Mouse (Mus musculus): ENCODE measurements at regions not wholly inside any gene's neighbourhood (a gene's known extent, or its start where the extent isn't known, plus 50 kb on each side); places are given as distances from the start of the nearest gene placed in this dataset.

GRCm38 (mm10) chr1:76402854-76403253 is 856.8 kb downstream of the Slc4a3 start:
- TF ChIP-seq MYOD1 (IDR thresholded peaks at IDR 0.05; ENCODE audit: control insufficient read depth, insufficient read length, low read depth) (no peak), FOSL1 (IDR thresholded peaks at IDR 0.05; ENCODE audit: insufficient read depth, low read length, poor library complexity, severe bottlenecking) (no peak), CEBPB (IDR thresholded peaks at IDR 0.05; ENCODE audit: low read depth) (no peak), CTCF (IDR thresholded peaks at IDR 0.05; ENCODE audit: control insufficient read depth, insufficient read depth, insufficient read length) (no peak)
- Histone ChIP-seq H3K36me3 (ENCODE audit: control insufficient read depth, insufficient read depth) (no peaks in the 10 kb centered on the region), H3K79me2 (ENCODE audit: control insufficient read depth, insufficient read depth) (no peaks in the 10 kb centered on the region), H3K79me3 (ENCODE audit: low read depth) (no peaks in the 10 kb centered on the region), H3K4me3 (ENCODE audit: insufficient read depth, poor library complexity, severe bottlenecking) (no peak overlapping the region), H3K27me3 (ENCODE audit: control insufficient read depth, insufficient read depth, insufficient read length) (no peaks in the 10 kb centered on the region), H3ac (ENCODE audit: control insufficient read depth, insufficient read length, low read depth) (no peak overlapping the region)

GRCm38 (mm10) chr1:76404003-76404402 is 857.9 kb downstream of the Slc4a3 start:
- Histone ChIP-seq H3K79me2 (ENCODE audit: control insufficient read depth, insufficient read depth) (no peaks in the 10 kb centered on the region), H3K36me3 (ENCODE audit: control insufficient read depth, insufficient read depth) (no peaks in the 10 kb centered on the region), H3K4me3 (ENCODE audit: insufficient read depth, poor library complexity, severe bottlenecking) (no peak overlapping the region), H3K27me3 (ENCODE audit: control insufficient read depth, insufficient read depth, insufficient read length) (no peaks in the 10 kb centered on the region), H3ac (ENCODE audit: control insufficient read depth, insufficient read length, low read depth) (no peak overlapping the region), H3K79me3 (ENCODE audit: low read depth) (no peaks in the 10 kb centered on the region)
- TF ChIP-seq MYOD1 (IDR thresholded peaks at IDR 0.05; ENCODE audit: control insufficient read depth, insufficient read length, low read depth) (no peak), FOSL1 (IDR thresholded peaks at IDR 0.05; ENCODE audit: insufficient read depth, low read length, poor library complexity, severe bottlenecking) (no peak), MYOG (IDR thresholded peaks at IDR 0.05; ENCODE audit: control insufficient read depth, extremely low read depth, insufficient read length) (no peak), USF1 (IDR thresholded peaks at IDR 0.05; ENCODE audit: low read depth) (no peak), MAX (IDR thresholded peaks at IDR 0.05) (no peak), CEBPB (IDR thresholded peaks at IDR 0.05; ENCODE audit: low read depth) (no peak), CTCF (IDR thresholded peaks at IDR 0.05; ENCODE audit: control insufficient read depth, insufficient read depth, insufficient read length) (no peak)

GRCm38 (mm10) chr1:76410813-76411212 is 864.7 kb downstream of the Slc4a3 start:
- H3K27me3 ChIP-seq (ENCODE audit: control insufficient read depth, insufficient read depth, insufficient read length): no peaks in the 10 kb centered on the region
- no peaks in the 10 kb centered on the region for H3K79me2 ChIP-seq (ENCODE audit: control insufficient read depth, insufficient read depth)
- H3ac ChIP-seq (ENCODE audit: control insufficient read depth, insufficient read length, low read depth): no peak overlapping the region
- TF ChIP-seq MYOD1 (IDR thresholded peaks at IDR 0.05; ENCODE audit: control insufficient read depth, insufficient read length, low read depth) (no peak), MAX (IDR thresholded peaks at IDR 0.05) (no peak), FOSL1 (IDR thresholded peaks at IDR 0.05; ENCODE audit: insufficient read depth, low read length, poor library complexity, severe bottlenecking) (no peak), MYOG (IDR thresholded peaks at IDR 0.05; ENCODE audit: control insufficient read depth, extremely low read depth, insufficient read length) (no peak), CEBPB (IDR thresholded peaks at IDR 0.05; ENCODE audit: low read depth) (no peak), USF1 (IDR thresholded peaks at IDR 0.05; ENCODE audit: low read depth) (no peak), CTCF (IDR thresholded peaks at IDR 0.05; ENCODE audit: control insufficient read depth, insufficient read depth, insufficient read length) (no peak)
- H3K4me3 ChIP-seq (ENCODE audit: insufficient read depth, poor library complexity, severe bottlenecking): no peak overlapping the region
- H3K79me3 ChIP-seq (ENCODE audit: low read depth): no peaks in the 10 kb centered on the region
- no peaks in the 10 kb centered on the region for H3K36me3 ChIP-seq (ENCODE audit: control insufficient read depth, insufficient read depth)

- TF ChIP-seq CTCF (IDR thresholded peaks at IDR 0.05; ENCODE audit: control insufficient read depth, insufficient read depth, insufficient read length): no peak
- no peak for TF ChIP-seq MYOD1 (IDR thresholded peaks at IDR 0.05; ENCODE audit: control insufficient read depth, insufficient read length, low read depth)
- no peak for TF ChIP-seq MAX (IDR thresholded peaks at IDR 0.05)
- TF ChIP-seq USF1 (IDR thresholded peaks at IDR 0.05; ENCODE audit: low read depth): no peak
- no peak for TF ChIP-seq CEBPB (IDR thresholded peaks at IDR 0.05; ENCODE audit: low read depth)
- no peak for TF ChIP-seq MYOG (IDR thresholded peaks at IDR 0.05; ENCODE audit: control insufficient read depth, extremely low read depth, insufficient read length)
- TF ChIP-seq FOSL1 (IDR thresholded peaks at IDR 0.05; ENCODE audit: insufficient read depth, low read length, poor library complexity, severe bottlenecking): no peak
- Histone ChIP-seq H3K4me3 (ENCODE audit: insufficient read depth, poor library complexity, severe bottlenecking) (no peak overlapping the region), H3K79me3 (ENCODE audit: low read depth) (no peaks in the 10 kb centered on the region), H3K27me3 (ENCODE audit: control insufficient read depth, insufficient read depth, insufficient read length) (no peaks in the 10 kb centered on the region), H3K36me3 (ENCODE audit: control insufficient read depth, insufficient read depth) (no peaks in the 10 kb centered on the region), H3K79me2 (ENCODE audit: control insufficient read depth, insufficient read depth) (no peaks in the 10 kb centered on the region), H3ac (ENCODE audit: control insufficient read depth, insufficient read length, low read depth) (no peak overlapping the region)
Measured at GRCm38 (mm10) chr1:76420525-76420924, 874.5 kb downstream of the Slc4a3 start.

GRCm38 (mm10) chr1:76427439-76427838 is 881.4 kb downstream of the Slc4a3 start:
- H3K4me3 ChIP-seq (ENCODE audit: insufficient read depth, poor library complexity, severe bottlenecking): no peak overlapping the region
- no peaks in the 10 kb centered on the region for H3K27me3 ChIP-seq (ENCODE audit: control insufficient read depth, insufficient read depth, insufficient read length)
- no peaks in the 10 kb centered on the region for H3K79me2 ChIP-seq (ENCODE audit: control insufficient read depth, insufficient read depth)
- no peak overlapping the region for H3ac ChIP-seq (ENCODE audit: control insufficient read depth, insufficient read length, low read depth)
- H3K79me3 ChIP-seq (ENCODE audit: low read depth): no peaks in the 10 kb centered on the region
- H3K36me3 ChIP-seq (ENCODE audit: control insufficient read depth, insufficient read depth): no peaks in the 10 kb centered on the region
- TF ChIP-seq USF1 (IDR thresholded peaks at IDR 0.05; ENCODE audit: low read depth): no peak
- no peak for TF ChIP-seq MAX (IDR thresholded peaks at IDR 0.05)
- TF ChIP-seq MYOD1 (IDR thresholded peaks at IDR 0.05; ENCODE audit: control insufficient read depth, insufficient read length, low read depth): no peak
- no peak for TF ChIP-seq CEBPB (IDR thresholded peaks at IDR 0.05; ENCODE audit: low read depth)
- TF ChIP-seq FOSL1 (IDR thresholded peaks at IDR 0.05; ENCODE audit: insufficient read depth, low read length, poor library complexity, severe bottlenecking): no peak
- TF ChIP-seq MYOG (IDR thresholded peaks at IDR 0.05; ENCODE audit: control insufficient read depth, extremely low read depth, insufficient read length): no peak
- TF ChIP-seq CTCF (IDR thresholded peaks at IDR 0.05; ENCODE audit: control insufficient read depth, insufficient read depth, insufficient read length): no peak

GRCm38 (mm10) chr1:76430041-76430610 is 884.1 kb downstream of the Slc4a3 start:
- no peaks in the 10 kb centered on the region for H3K27me3 ChIP-seq (ENCODE audit: control insufficient read depth, insufficient read depth, insufficient read length)
- H3K79me3 ChIP-seq (ENCODE audit: low read depth): no peaks in the 10 kb centered on the region
- no peak overlapping the region for H3K4me3 ChIP-seq (ENCODE audit: insufficient read depth, poor library complexity, severe bottlenecking)
- H3K79me2 ChIP-seq (ENCODE audit: control insufficient read depth, insufficient read depth): no peaks in the 10 kb centered on the region
- no peak for TF ChIP-seq FOSL1 (IDR thresholded peaks at IDR 0.05; ENCODE audit: insufficient read depth, low read length, poor library complexity, severe bottlenecking)
- no peak for TF ChIP-seq MYOD1 (IDR thresholded peaks at IDR 0.05; ENCODE audit: control insufficient read depth, insufficient read length, low read depth)
- TF ChIP-seq MYOG (IDR thresholded peaks at IDR 0.05; ENCODE audit: control insufficient read depth, extremely low read depth, insufficient read length): no peak
- TF ChIP-seq CTCF (IDR thresholded peaks at IDR 0.05; ENCODE audit: control insufficient read depth, insufficient read depth, insufficient read length): no peak
- TF ChIP-seq MAX (IDR thresholded peaks at IDR 0.05): no peak
- no peak for TF ChIP-seq USF1 (IDR thresholded peaks at IDR 0.05; ENCODE audit: low read depth)
- H3ac ChIP-seq (ENCODE audit: control insufficient read depth, insufficient read length, low read depth): no peak overlapping the region
- no peaks in the 10 kb centered on the region for H3K36me3 ChIP-seq (ENCODE audit: control insufficient read depth, insufficient read depth)

Data from C2C12 (cell line).